Mouse (Mus musculus) neural tube, embryonic 10.5 days (tissue): Measurements from ENCODE around the gene Man1c1.

Experiments
- DNase-seq: peaks from one replicate; pipeline ENCODE4 v3.0.0-alpha.2; 2017; ENCODE audit warnings: low spot score; ENCODE audit errors: extremely low spot score

Gene Man1c1

DNA sequence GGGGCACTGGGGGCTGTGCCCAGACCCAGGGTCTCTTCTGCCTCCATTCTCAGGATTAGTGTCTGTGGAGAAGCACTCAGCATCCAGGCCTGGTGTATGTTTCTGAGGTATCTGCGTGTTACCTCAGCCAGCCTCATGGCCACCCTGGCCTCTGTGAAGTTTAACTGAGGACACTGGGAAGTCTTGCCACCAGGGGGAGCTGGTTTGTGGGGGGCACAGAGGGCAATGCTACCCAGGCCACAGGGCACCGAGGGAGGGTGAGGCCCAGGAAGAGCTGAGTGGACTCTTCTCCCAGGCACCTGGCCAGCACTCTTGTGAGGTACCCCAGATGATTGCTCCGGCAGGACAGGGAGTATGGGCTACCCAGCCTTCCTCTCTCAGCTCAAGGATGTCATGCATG lies 120.6 kb downstream of the Man1c1 start:
- peak; percentile 20 for DNase-seq

DNA sequence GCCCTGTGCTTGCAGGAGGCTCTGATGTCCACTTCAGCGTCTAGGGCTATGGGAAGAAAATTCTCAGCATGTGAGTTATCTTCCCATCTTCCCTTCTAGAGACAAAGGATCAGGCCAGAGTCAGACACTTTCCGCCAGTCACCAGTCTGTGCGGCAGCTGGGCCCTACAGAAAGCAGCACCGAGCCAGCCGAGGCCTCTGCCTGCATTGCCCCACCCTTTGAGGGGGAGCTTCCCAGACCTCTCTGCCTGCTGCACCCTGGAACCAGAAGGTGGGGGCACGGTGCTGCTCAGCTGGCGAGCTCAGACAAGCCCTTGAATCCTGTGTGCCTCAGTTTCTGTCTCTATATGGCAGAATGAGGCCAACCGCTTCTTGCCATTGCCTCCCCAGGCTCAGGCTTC lies 122.7 kb downstream of the Man1c1 start:
- DNase-seq, result no peak

- DNase-seq, result no peak
Observed at GRCm38 (mm10) chr4:134580351-134581148, 123.5 kb downstream of the Man1c1 start.

DNA sequence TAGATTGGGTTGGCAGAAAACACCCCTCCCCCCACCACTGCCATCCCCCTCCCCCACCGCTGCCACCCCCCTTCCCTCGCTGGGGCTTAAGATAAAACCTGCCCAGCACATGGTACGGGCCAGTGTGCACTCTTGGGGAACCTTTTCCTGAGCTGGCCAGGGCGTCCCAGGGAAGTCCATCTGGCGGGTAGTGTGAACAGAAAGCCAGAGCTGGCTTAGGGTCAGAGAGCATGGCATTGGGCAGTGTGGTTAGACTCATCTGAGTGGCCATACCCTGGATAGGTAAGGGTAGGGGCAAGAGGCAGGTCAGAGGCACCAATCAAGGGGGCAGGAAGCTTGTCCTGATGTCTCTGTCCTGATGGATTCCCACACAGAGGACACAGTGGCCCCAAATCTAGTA lies 124.5 kb downstream of the Man1c1 start:
- DNase-seq, result no peak

DNA sequence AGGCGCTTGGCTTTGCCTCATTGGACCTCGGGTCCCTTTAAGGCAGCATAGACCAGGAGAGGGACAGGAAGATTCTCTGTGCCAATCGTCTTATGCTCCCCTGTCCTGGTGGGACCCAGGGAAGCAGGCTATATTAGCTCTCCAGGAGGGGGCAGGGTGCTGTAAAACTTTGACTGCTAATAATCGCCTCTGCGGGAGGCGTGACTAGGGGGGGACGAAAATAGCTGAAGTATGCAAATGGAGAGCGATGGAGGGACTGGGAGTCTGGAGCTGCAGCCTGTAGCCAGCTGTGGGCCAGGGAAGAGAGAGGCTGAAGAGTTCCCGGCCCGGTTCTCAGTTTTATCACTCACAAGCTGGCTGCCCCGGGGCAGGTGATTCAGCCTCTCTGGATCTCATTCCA lies 124.9 kb downstream of the Man1c1 start:
- DNase-seq, result no peak

DNA sequence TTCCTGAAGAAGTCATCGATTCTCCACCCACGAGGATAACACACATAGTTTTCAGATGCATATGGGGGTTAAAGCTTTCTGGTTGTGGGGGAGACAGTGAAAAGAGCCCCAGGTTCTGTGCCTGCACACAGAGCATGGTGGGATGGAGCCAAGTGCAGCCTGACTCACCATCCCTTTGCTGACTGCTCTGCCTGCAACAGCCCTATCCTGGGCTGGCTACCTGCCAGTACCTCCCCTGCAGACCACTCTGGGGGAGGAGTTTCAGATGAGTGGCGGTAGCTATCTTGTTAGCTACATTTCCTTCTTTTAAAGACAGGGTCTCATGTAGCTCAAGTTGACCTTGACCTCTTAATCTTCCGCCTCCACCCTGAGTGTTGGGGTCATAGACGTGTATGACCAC lies 125.7 kb downstream of the Man1c1 start:
- no peak for DNase-seq

GRCm38 (mm10) chr4:134577281-134577680 lies 126.8 kb downstream of the Man1c1 start:
- no peak for DNase-seq

DNA sequence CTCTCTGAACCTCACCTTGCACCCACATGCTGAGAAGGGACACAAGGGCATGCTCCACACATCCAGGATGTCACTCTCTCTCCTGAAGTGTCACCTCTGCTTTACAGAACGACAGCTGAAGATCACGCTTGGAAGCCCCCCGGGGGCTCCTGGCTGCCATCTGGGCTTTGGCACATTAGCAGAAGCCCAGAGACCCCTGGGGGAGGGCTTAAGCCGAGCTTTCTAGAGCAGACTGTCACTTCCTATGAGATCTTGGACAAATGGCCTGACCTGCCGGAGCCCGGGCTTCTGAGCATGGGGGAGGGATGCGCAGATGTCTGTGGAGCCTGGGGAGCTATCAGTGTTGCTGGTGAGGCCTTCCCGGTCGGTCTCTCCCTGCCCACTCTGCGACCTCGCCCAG lies 128.6 kb downstream of the Man1c1 start:
- no peak for DNase-seq

DNA sequence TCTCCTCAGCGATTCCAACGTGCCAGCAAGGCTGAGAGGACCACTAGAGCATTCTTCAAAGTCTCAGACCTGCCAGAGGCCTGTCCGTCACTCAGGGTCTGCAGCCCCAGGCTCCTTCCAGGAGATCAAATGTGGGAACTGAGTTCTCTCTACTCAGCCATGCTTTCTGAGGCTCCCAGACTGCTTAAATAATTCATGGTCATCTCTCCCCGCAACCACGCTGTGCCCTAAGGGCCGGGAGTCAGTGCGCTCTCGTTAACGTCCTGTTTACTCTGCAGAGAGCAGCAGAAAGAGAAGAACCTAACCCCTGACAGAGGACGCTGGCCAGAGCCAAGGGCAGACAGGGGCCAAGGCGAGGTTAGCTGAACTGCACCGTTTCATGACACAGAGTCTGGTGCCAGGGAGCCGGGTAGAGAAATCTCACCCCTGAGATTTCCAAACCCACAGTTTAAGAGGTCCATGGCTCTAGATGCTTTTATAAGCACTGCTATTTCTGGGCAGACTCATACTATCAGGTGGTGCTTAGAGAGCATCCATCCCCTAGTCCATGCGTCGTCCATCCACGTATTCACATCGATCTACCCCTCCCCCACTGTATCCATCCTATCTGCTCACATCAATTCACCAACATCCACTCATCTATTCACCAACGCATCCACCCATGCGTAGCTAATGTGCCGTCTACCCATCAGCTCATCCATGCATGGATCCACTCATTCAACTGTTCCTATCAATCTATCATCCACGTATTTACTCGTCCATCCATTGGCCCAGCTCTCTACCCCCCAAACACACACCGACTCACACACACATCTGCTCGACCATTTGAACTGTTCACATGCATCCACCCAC lies 131.4 kb downstream of the Man1c1 start:
- DNase-seq, result no peak

DNA sequence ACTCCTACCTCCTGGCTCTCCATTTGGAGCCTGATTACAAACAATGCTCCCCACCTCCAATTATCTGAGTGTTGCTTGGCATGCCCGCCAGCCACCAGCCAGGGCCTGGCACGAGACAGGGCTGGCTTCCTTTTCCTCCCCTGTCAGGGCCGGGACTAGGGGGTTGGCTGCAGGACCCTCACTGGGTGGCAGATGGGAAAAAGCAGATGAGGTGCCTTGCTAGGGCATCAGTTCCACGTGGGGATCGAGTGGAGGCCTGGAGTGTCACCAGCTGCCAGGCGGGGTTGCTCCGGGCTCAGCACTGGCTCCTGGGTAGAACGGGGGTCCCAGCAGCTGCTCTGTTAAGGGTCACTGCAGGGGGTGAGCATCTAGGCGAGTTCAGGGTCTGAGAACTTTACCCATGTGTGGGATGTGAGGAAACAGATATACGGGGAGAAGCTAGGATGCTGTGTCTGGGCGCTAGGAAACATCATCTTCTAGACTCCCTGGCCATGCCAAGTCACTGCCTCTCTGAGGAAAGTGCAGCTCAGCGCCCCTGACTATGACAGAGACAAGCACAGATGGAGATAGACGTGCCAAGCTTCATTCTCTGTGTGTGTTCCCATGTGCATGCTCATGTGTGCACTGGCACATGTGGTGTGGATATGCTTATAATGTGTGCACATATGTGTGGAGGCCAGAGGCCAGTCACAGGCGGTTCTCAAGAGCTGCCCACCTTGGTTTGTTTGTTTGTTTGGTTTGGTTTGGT lies 133.2 kb downstream of the Man1c1 start:
- DNase-seq, result no peak

DNA sequence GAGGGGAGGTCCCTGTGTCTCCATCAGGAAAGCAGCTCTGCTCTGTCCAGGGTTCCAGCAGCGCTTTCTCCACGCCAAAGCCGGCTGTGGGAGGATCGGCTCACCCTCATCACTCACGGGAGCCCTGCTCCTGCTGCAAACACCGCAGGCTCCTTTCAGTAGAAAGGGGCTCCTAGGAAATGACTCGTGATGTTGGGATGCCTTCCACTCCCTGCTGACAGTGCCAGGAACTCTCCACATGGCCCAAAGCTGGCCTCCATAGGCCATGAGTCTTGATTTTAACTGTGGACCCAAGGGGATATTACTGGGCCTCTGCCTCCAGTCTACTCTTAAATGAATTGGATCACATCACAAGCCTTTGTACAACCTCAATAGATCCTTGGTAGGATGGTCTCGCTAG lies 134.3 kb downstream of the Man1c1 start:
- no peak for DNase-seq

DNA sequence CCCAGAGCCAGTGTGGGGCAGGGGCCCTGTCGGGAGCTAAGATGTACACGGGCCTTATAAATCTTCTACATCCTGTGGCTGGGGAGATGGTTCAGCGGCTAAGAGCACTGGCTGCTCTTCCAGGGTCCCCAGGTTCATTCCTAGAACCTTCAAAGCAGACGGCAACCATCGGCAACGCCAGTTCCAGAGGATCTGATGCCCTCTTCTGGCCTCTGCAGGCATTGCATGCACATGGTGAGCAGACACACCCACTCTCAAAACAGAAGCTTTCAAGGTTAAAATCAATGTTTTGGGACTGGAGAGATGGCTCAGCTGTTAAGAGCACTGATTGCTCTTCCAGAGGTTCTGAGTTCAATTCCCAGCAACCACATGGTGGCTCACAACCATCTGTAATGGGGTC lies 134.9 kb downstream of the Man1c1 start:
- DNase-seq, result peak; percentile 38

DNA sequence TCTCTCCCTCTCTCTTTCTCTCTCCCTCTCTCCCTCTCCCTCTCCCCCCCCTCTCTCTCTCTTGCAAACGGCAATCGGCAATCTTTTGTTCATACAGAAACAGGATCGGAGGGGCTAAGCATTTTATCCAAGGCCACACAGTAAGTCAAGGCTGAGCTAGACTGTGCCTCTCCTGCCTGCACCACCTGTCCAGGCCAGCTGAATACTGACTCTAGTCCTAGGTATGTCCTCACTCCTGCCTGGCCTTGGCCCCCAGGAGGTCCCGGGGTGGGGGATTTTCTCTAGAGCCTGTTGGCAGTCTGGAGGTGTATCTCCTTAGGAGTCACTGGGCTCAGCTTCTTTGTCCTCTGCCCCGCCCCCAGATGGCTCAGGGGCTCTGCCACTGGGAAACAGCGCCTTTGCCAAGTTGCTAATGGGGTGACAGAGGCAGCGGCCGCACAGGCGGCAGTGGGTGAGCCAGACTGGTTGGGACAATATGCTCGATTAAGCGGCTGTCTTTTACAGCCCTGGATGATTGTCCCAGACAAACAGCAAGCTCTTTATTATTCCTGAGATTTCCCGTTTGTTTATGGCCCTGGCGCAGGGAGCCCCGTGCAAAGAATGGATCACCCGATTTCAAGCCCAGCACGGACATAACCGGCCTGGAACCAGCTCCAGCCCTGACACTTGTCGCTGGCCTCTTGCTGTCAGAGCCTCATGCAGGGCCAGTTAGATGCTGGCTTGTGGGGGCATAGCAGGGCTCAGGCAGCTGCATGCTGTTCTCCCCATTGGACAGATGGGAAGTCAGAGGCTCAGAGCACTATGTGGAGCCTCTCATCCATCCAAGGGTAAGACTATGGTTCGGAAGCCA lies 136.5 kb downstream of the Man1c1 start:
- no peak for DNase-seq

DNA sequence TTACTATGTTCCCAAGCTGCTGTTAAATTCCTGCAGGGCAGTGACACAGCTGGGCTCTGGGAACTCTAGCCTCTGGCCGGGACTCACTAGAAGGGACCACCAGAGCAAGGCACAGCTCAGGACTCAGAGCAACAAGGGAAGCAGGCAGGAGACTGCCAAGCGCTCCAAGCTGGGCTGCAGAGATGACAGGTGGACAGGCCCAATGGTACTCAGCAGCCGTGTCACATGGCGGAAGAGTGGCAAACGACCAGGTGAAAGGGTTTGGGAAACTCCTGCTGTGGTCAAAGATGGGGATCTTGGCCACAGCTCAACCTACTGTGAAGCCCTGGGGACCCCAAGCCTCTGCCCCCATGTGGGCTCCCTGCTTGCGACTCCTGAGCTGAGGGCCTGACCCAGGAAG lies 140.0 kb downstream of the Man1c1 start:
- no peak for DNase-seq

DNA sequence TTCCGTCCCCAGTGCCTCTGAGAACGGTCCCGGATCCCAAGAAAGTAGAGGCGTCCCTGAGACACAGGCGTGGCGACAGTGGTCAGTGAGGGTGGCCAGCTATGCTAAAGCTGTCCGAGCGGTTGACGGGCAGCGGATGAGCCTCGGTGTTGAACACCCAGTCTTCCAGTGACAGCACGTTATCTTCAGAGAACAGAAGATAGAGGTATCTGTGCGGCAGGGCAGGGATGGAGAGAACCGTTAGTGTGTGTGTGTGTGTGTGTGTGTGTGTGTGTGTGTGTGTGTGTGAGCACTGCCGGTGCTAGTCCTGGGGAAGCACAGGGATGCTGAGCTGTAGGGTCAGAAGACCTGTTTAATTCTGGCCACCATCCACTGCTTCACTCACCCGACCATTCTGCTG lies 140.5 kb downstream of the Man1c1 start:
- DNase-seq, result no peak

GRCm38 (mm10) chr4:134562014-134562413 lies 142.1 kb downstream of the Man1c1 start:
- no peak for DNase-seq

DNA sequence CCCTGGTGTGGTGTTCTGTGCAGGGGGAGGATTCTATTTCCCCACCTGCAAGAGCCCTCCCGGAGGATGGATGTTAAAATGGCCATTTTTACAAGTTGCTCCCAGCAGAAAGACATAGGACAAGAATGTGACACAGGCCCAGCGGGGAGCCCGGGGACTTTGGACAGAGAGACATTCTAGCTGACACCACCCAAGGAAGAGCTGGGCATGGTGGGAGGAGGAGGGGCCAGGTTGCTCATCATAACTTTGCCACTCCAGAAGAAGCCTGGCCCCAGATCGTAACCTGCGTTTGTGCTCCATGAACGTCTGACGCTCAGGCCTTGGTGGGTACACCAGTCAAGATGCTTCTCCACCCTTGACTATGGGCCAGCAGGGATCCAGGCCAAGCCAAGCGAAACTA lies 143.4 kb downstream of the Man1c1 start:
- no peak for DNase-seq

GRCm38 (mm10) chr4:134559154-134559553 lies 144.9 kb downstream of the Man1c1 start:
- no peak for DNase-seq

DNA sequence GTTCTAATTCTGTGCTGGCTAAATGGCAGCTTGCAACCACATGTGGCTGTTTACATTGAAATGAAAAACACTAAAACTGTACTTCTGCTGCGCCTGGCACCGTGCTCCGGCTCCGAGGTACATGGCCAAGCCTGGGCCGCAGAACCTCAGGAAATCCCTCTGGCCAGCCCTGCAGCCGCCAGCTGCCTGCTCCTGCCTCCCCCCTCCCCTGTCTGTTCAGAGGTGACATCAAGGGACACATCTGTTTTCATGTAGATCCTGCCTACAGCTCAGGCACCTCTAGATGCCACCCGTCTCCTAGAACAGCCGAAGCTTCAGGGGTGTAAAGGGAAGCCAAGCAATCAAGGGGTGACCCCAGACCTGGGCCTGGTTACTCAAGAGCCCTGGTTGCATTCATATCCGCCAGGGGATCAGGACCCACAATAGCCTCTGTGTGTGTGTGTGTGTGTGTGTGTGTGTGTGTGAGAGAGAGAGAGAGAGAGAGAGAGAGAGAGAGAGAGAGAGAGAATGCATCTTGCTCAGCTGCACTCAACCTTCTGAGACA lies 145.4 kb downstream of the Man1c1 start:
- DNase-seq, result no peak

DNA sequence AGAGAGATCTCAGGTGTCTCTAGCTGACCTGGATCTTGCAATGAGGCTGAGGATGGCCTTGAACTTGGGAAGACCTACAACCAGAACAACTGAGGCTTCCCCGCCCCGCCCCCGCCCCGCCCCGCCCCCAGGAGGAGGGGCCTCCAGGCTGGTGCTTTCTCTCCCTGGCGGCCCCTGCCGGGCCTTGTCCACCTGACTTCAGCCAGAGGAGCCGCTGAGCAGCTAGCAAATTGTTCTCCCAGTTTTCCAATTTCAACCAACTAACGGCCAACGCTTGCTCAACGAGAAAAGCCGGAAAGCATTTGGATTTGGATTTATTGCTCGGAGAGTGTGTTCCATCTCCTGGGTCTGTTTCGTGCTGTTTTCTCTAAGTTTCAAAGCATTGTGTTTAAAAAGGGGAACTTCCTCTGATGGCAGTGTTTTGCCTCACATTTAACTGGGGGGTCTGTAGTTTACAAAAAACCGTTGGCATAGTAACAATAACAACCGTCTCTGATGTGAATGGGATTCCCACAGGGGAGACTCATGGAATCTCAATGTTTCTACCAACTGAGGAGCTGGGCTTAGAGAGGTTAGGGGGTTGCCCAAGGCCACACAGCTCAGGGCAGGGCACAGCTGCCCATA lies 146.4 kb downstream of the Man1c1 start:
- DNase-seq, result no peak
